Mouse (Mus musculus): Measurements from ENCODE around the gene Oit3.

GRCm38 (mm10) chr10:59429448-59430135 lies 12.0 kb downstream of the Oit3 start:
- TF ChIP-seq TAL1 (IDR thresholded peaks at IDR 0.05; ENCODE audit: low read length) (no peak), GATA1 (IDR thresholded peaks at IDR 0.05; ENCODE audit: low read length) (no peak)

All from erythroblast, embryonic 14.5 days (primary cell).